Mouse (Mus musculus) right cerebral cortex, adult 2 months (tissue): ENCODE data around the gene Nufip2.
A peak's percentile ranks its signal among the peaks of the same experiment; 100 is the strongest.
"Not testable (repeated sequence)": the region's sequence is repeated elsewhere in the genome, so short reads cannot be mapped to it uniquely, and the experiment has no call there.

Experiments used
- DNase-seq, 2 experiments: peaks; one replicate each; pipeline ENCODE4 v3.0.0; 2021 to 2022; ENCODE audit warnings: low spot score in 2 of 2

Nufip2 gene

DNA sequence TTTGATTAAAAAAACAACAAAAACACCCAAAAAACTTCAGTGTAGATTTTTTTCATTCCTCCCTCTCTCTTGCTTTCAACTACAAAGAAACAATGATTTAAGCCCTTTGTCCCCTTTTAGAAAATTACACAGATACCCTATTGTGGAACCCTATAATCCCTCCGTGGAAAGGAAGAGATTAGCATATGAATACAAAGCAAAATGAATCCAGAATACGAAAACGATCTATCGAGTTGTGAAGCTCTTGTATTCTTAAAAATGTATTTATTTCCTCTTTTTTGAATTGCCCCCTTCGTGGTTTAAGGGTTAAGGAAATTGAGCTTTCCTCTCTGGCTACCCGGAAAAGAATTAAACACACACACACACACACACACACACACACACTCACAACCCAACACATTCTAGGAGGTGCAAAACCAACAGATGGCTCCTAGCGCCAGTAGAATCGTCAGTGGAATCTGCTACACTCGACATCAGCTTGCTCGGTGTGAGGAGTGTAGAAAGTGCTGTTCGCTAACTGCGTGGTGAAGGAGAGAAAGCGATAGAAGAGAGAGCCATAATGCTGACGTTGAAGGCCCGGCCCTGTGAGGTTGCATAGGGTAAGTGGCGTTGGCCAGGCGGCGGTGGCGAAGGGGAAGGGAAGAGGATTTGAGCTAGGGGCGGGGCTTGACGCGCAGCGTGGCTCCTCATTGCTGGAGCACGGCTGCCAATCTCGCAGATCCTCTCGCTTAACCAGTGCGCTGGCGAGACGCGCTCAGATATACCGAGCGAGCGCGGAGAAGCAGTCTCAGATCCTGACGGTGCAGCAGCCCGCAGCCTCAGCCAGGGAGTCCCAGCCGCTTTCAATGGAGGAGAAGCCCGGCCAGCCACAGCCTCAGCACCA lies at the start of gene Nufip2:
Nufip2 (plus strand) TSS at position 773 of the 883 bp plus-strand sequence.
- peak; percentile 99 to 100 for DNase-seq

DNA sequence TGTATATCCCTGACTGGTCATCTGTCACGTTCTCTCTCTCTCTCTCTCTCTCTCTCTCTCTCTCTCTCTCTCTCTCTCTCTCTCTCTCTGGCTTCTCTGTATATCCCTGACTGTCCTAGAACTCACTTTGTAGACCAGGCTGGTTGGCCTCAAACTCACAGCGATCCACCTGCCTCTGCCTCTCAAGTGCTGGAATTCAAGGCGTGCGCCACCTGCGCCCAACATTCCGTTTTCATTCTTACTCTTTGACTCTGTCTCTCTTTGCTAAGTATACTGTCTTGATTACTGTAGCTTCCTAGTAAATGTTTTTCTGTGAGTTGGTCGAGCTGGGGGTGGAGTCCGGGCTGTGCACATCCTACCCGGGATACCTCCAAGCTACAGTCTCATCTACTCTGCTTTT lies 44.6 kb upstream of the Nufip2 start:
- no peak for DNase-seq

DNA sequence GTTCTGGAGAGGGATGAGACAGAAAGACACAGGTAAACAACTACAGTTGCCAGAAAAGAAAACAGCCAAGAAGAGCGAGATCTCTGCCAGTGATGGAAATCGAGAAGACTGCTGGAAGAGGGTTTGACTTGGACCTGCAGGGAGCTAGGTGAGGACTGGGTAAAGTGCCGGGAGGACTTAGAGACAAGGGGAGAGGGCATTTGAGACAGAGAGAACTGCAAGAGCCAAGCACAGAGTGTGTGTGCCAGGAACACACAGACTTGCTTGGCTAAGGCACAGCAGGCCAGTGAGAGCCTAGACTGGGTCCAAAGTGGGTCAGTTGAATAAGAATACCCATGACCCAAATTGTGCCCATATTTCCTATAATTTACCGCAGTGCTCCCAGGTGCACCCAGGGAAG lies 40.5 kb upstream of the Nufip2 start:
- DNase-seq: no peak

DNA sequence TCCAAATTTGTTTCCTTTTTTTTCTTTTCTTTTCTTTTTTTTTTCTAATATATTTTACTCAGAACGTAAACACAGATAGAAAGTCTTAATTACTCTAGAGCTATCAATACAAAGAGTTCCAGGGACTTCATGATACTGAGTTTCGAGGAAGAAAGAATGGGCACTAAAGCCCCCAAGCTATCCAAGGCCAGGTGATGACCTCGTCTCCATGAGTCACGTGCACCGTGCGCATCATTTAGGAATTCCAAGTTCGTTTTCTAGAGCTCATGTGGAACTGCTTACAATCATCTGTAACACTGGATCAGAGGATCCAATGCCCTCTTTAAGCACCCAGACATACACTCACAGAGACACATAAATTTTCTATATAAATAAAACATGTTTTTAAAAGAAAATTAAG lies 37.1 kb upstream of the Nufip2 start:
- DNase-seq: no peak

DNA sequence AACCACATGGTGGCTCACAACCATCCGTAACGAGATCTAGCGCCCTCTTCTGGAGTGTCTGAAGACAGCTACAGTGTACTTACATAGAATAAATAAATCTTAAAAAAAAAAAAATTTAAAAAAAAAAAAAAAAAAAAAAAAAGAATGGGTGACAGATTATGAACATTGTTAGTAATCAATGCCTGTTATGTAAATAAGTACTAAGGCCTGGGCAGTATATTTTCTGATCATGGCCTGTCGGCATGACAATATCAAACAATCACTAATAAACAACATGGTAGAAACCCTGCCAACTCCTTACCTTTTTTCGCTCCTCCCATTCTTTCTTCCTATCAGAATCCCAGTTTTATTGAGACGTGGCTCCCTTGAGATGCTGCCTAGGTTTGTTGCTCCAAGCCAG lies 33.5 kb upstream of the Nufip2 start:
- no peak for DNase-seq

DNA sequence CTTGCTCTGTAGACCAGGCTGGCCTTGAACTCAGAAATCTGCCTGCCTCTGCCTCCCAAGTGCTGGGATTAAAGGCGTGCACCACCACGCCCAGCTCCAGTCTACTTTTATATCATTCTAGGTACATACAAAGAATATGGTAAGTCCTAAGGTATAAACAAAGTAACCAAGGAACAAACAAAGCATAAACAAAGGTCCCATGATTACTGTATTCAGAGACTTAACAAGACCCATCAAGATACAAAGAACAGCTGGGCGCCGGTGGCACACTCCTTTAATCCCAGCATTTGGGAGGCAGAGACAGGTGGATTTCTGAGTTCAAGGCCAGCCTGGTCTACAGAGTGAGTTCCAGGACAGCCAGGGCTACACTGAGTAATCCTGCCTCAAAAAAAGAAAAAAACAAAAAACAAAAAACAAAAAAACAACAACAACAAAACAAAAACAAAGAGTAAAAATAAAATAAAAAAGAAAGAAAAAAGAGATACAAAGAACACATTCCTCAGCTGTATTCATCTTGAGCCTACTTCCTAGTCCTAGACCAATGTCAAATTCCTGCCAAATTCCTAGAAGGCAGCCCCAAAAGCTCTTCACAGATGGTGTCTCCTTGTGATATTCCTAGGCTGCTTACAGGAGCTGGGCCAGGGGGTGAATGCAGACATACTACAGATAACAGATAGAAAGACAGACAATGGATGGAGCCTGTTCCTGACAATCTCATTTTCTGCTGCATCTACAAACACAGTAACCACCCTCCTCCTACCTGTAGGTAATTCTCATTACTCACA lies 32.4 kb upstream of the Nufip2 start:
- not testable (repeated sequence) for DNase-seq

DNA sequence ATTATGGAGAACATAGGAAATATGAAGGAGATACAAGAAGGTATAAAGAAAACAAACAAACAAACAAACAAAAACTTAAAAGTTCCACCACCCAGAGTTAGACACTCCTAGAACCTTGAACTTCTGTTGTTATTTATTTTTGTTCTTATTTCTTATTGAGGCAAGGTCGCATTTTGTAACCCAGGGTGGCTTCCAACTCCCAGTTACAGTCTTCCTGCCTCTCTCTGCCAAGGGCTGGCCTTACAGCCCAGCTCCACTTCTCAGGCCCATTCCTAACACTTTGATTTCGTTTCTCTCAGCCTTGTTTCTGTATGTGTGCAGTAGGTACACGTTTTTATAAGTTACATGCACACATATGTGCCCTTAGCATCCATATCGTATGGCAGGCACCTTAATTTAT lies 26.0 kb upstream of the Nufip2 start:
- no peak for DNase-seq

DNA sequence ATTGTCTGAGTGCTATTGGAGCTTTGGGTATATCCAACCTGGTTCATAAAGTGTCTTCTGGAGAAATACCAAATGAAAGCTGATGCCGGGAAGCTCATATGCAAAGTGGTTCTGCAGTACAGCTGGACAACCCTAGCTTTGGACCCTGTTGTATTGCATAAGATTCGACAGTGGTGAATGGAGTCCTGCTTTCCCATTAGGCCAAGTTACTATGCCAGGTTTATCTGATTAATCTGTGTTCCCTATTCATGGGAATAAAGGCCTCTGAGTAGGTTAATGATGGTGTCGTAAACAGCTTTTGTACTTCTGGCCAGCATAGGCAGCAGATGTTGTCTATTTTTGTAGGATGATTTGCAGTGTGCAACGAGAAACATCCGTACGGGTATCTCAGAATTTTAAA lies 22.3 kb upstream of the Nufip2 start:
- DNase-seq: peak in 1 of 2 experiments; percentile 4

DNA sequence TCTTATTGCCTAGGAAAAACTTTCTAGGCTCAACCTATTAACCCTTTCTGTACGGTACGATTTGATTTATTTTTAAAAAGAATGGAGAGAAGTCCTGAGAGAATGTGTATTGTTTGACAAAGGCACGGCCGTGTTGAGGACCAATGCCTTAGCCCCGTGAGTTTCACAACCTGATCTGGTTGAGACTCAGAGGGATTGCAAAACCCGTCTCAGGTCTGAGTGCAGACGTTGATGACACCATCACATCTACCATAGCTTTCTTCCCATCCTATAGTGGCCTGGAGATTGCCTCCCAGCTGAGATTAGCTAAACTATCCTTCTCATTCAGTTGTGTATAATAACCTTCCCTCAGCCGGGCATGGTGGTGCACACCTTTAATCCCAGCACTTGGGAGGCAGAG lies 21.9 kb upstream of the Nufip2 start:
- no peak for DNase-seq

DNA sequence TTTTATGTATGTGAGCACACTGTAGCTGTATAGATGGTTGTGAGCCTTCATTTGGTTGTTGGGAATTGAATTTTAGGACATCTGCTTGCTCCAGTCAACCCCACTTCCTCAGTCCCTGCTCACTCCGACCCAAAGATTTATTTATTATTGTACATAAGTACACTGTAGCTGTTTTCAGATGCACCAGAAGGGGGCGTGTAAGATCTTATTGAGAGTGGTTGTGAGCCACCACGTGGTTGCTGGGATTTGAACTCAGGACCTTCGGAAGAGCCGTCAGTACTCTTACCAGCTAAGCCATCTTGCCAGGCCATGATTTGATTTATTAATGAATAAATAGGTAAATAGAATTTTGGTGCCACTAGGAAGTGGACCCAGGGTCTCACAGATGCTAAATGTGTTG lies 20.6 kb upstream of the Nufip2 start:
- not testable (repeated sequence) for DNase-seq

DNA sequence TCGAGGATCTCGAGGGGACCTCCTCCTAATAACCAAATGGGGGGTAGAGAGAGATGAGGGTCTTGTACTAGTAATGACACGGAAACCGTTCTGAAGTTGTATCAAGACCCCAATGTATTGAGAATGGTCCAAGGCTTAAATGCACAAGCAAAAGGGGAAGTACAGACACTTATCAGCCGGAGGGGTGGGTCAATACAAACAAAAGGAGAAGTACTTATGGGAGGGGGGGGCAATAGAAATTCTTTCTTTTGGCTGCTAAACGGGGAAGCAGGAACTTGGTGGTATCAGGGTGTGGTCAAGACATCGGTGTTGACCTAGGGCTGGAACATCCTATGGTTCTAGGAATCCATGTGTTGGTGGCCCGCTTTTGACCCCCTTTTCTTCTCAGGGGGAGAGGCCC lies 19.2 kb upstream of the Nufip2 start:
- DNase-seq: not testable (repeated sequence)

DNA sequence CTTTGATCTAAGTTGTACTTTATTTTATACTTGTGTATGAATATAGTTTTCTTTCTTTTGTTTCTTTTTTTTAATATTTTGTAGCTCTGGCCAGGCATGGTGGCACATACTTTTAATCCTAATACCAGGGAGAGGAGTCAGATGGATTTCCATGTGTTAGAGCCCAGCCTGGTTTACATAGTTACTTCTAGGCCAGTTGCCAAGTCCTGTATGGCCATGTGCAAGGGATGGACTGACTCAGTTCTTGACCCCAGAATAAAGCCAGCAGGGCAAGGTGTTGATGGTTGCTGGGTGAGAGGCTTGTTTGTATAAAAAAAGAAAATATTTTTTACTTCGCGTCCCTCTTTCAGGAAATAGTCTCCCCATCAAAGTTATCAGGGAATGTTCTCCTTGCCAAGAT lies 13.2 kb upstream of the Nufip2 start:
- no peak for DNase-seq

DNA sequence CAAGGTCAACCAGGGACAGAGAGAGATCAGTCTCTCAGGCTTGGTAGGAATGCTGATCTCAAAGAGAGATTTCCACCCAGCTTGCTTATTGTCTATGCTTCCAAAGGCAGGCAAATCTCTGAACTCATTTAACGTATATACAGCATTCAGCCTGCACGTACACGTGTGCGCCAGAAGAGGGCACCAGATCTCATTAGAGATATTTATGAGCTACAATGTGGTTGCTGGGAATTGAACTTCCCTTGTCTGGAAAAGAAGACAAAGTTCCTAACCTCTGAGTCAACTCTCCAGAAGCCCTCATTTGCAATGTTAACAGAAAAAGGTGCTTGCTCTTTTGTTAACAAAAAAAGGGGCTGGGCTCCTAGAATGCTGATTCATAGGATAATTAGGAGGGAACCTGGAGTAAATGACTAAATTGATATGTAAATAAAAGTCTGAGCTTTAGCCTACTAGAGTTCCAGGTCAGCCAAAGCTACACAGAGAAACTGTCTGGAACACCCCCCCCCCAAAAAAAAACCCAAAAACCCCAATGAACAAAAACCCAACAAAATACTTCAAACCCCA lies 12.4 kb upstream of the Nufip2 start:
- no peak for DNase-seq

DNA sequence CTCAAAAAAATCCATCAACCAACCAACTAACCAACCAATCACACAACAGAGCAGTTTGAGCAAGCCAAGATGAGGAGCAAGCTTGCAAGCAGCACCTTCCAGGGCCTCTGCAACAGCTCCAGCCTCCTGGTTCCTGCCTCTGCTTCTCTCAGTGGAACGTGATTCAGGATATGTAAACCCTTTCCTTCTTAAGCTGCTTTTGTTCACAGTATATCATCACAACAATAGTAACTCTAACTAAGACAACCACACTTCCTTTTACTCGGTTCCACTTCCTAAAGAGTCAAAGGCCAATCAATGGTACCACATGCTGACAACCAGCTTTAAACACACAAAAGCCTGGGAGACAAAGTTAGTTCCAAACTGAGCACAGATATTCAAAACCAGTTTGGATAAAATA lies 5.9 kb upstream of the Nufip2 start:
- DNase-seq: no peak

DNA sequence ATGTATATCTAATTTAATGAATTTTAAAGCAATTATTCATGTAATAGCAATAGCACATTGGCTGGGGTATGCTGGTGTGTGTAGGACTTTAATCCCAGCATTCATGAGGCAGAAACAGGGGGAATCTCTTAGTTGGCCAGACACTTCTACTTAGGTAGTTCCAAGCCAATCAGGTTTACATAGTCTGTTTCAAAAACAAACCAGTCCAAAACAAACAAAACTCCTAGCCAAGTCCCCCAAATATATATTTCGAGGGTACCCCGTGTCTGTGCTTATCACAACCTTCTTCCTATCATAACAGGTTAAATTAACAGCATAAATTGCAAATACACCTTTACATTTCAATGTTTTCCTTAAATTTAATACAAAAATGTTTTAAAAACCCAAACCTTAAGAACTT lies 1.1 kb upstream of the Nufip2 start:
- no peak for DNase-seq

DNA sequence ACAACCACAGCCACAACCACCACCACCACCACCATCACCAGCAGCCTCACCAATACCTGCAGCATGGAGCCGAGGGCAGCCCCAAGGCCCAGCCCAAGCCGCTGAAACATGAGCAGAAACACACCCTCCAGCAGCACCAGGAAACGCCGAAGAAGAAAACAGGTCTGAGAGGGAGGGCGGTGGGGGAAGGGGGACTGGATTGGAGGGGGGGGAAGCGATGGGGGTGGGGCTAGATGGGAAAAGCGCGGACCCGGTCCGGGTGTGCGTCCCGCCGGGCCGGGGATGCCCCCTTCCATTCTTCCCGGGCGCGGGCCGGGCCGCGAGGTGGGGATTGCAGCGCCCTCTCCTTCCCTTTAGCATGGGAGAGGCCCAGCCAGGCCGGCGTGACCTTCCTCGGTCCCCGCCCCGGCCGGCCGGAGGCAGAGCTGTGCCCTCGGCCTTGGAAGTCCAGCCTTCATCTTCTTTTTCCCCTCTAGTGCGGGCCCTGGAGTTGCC lies 438 bp downstream of the Nufip2 start:
- peak; percentile 9 to 21 for DNase-seq

DNA sequence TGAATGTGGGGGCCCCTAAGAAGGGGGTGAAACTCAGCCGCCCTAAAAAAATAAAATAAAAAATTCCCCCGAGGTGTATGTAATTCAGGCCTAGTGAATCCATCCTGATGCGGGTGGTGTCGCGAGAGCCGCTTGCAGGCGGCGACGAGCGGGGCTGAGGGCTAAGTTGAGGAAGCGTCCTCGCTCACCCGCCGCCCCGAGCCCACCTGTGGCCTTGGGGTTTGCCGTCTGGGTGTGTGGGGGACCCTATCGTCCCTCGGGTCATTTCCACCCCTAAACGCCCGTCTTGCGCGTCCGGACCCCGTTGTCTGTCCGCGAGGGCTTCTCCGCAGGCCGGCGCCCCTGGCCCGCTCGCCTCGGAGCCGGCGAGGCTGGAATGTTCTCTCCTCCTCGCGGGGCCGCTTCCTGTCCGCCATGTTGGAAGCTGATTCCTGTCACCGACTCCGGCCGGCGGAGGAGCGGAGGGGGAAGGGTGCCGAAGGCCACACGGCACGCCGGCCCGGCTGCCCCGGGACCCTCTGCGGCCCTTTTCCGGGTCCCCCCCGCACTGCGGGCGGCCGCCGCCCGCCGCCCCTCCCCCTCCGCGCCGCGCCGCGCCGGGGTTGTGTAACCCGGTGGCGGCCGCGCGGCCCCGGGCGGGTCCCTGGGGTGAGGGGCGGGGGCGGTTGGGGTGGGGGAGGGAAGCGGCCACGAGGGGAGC lies 1.0 kb downstream of the Nufip2 start:
- peak; percentile 38 to 62 for DNase-seq

DNA sequence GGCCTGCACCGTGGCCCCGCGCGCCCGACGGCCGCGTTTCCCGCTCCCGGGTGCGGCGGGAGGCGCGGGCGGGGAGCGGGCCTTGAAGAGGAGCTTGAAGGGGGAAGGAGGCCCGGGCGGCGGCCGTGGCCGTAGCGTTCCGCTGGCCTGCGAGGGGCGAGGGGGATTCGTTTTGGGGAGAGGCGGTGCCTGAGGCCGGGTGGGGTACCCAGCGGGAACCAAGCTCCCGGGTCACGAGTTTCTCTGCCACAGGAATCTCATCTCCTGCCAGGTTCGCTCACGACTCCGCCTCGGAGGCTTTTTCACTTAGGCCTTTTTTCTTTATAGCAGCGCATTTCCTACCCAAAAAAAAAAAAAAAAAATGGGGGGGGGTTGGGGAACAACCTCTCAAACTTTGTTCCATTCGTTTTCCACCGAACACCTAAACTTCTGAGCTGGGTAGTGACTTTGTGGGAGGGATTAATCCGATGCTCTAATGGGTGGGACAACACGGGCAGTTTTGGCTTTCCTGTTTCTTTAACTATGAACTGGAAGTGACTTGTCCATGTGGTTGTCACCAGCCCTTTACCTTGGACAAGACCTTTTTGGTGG lies 1.7 kb downstream of the Nufip2 start:
- DNase-seq: peak; percentile 18 to 21

DNA sequence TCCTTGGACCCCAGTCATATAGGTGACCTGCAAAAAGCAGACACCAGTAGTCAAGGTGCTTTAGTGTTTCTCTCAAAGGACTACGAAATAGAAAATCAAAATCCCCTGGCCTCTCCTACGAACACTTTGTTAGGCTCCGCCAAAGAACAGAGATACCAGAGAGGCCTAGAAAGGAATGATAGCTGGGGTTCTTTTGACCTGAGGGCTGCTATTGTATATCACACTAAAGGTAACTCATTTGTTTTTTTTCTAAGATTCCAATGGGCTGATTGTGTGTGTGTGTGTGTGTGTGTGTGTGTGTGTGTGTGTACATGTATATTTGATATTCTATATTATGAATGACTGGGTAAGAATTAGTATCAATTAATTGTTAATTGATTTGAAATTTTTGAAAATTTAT lies 7.1 kb downstream of the Nufip2 start:
- no peak for DNase-seq

DNA sequence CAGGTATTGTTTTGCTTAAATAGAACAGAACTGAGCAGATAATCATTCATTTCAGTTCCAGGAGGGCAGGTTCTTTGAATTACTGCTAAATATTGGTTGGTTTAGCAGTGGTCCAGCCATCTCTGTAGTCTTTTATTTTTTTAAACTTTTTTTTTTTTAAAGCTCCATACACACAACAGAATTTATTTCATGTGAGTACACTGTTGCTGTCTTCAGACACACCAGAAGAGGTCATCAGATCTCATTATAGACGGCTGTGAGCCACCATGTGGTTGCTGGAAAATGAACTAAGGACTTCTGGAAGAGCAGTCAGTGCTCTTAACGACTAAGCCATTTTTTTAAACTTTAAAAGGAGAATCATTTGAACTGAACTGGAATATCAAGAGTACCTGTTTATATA lies 11.3 kb downstream of the Nufip2 start:
- no peak for DNase-seq

DNA sequence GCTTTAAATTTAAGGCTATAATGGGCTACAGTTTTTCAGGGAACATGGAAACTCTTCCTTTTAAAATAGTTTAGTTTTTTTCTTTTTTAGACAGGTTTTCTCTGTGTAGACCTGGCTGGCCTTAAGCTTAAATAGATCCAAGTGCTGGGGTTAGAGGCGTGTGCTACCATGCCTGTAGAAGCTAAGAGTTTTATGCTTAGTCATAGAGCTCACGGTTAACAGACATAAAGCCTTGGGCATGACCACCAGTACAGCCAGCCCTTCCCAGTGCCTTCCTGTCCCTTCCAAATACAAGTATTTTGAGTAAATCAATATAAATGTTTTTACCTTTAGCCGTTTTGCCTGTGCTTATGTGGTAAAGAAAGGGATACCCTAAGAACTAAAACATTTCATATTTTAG lies 20.0 kb downstream of the Nufip2 start:
- DNase-seq: no peak

DNA sequence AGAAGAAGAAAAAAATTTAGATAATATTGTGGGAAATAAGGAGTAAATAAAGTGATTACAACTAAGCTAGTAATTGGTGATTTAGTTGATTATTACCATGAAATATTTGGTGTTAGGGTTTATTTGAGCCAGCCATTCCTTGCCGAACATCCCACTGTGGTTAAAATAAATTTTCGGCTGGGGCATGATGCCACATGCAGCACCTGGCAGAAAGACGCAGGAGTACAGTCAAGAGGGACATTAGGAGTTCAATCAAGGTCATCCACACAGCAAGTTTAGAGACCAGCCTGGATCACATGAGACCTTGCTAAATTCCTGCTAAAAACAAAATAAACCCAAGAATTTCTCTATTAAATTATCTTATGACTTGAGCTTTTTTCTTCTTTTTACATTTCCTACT lies 23.1 kb downstream of the Nufip2 start:
- DNase-seq: no peak
